Mouse (Mus musculus) G1E (cell line): ENCODE measurements at regions not wholly inside any gene's neighbourhood (a gene's known extent, or its start where the extent isn't known, plus 50 kb on each side); places are given as distances from the start of the nearest gene placed in this dataset.

Experiments used
- ATAC-seq: 2 replicates; pipeline ENCODE4 v1.8.0; 2016; ENCODE audit warnings: mild to moderate bottlenecking; ENCODE audit not compliant: insufficient number of reproducible peaks, poor library complexity, low FRiP score, severe bottlenecking; ENCODE audit errors: extremely low read depth
- DNase-seq: peaks from one replicate; pipeline ENCODE4 v3.0.0; 2012; ENCODE audit warnings: low spot score
- H3K27me3 ChIP-seq: 2 replicates; pipeline ENCODE4 v1.6.1; 2012; ENCODE audit warnings: mild to moderate bottlenecking, low read length, inconsistent platforms; ENCODE audit not compliant: insufficient read depth
- H3K36me3 ChIP-seq: replicated peaks from 2 replicates; pipeline ENCODE3; 2012; ENCODE audit warnings: mild to moderate bottlenecking, inconsistent platforms
- H3K4me1 ChIP-seq: 2 replicates; pipeline ENCODE4 v1.6.1; 2012; ENCODE audit warnings: low read depth, low read length, inconsistent platforms, mixed read lengths; ENCODE audit not compliant: insufficient read depth
- H3K4me3 ChIP-seq: 2 replicates; pipeline ENCODE4 v1.5.1; 2012; ENCODE audit warnings: low read depth, mild to moderate bottlenecking, inconsistent platforms, low read length, moderate library complexity, mixed read lengths
- H3K9me3 ChIP-seq: replicated peaks from 2 replicates; pipeline ENCODE4 v1.6.1; 2012; ENCODE audit warnings: inconsistent platforms
- CTCF ChIP-seq: IDR thresholded peaks from 2 replicates; pipeline ENCODE4 v1.5.1; 2012; ENCODE audit warnings: low read depth, low read length, inconsistent platforms, mixed read lengths
- GATA1 ChIP-seq: IDR thresholded peaks from 2 replicates; pipeline ENCODE4 v1.6.1; 2012; ENCODE audit warnings: borderline replicate concordance, low read length, inconsistent platforms, mixed read lengths
- GATA2 ChIP-seq: IDR thresholded peaks from 2 replicates; pipeline ENCODE4 v1.6.1; 2012; ENCODE audit warnings: low read depth, low read length, inconsistent platforms, borderline replicate concordance
- POLR2AphosphoS5 ChIP-seq: IDR thresholded peaks from 2 replicates; pipeline ENCODE4 v1.6.1; 2012; ENCODE audit warnings: low read depth, low read length, inconsistent platforms; ENCODE audit not compliant: insufficient replicate concordance
- TAL1 ChIP-seq: conservative IDR thresholded peaks from 2 replicates; pipeline ENCODE4 v1.6.1; 2012; ENCODE audit warnings: low read depth, low read length, inconsistent platforms, mixed read lengths

GRCm38 (mm10) chr6:50980311-50980710, 326.1 kb upstream of the Npvf start:
- Histone ChIP-seq H3K4me1 (no peaks in the 10 kb centered on the region), H3K27me3 (no peaks in the 10 kb centered on the region; the same call in 1 of the 2 replicates), H3K4me3 (no peak overlapping the region), H3K9me3 (no peaks in the 10 kb centered on the region), H3K36me3 (no peaks in the 10 kb centered on the region)
- no peak for DNase-seq
- no peak for ATAC-seq
- TF ChIP-seq TAL1 = no peak
- TF ChIP-seq GATA2 = no peak
- TF ChIP-seq POLR2AphosphoS5 = no peak
- TF ChIP-seq CTCF = no peak
- TF ChIP-seq GATA1 = no peak

GRCm38 (mm10) chr6:50981702-50982309, 327.6 kb upstream of the Npvf start:
- no peaks in the 10 kb centered on the region for H3K36me3 ChIP-seq
- no peaks in the 10 kb centered on the region for H3K4me1 ChIP-seq
- DNase-seq (no peak), ATAC-seq (no peak)
- TF ChIP-seq TAL1 = no peak
- TF ChIP-seq GATA1 = no peak
- no peak for TF ChIP-seq CTCF
- TF ChIP-seq POLR2AphosphoS5 = no peak
- TF ChIP-seq GATA2 = no peak
- no peaks in the 10 kb centered on the region for H3K9me3 ChIP-seq
- H3K27me3 ChIP-seq = no peaks in the 10 kb centered on the region; the same call in 1 of the 2 replicates
- H3K4me3 ChIP-seq = no peak overlapping the region

- no peaks in the 10 kb centered on the region for H3K9me3 ChIP-seq
- ATAC-seq = no peak
- H3K4me1 ChIP-seq = no peaks in the 10 kb centered on the region
- TF ChIP-seq CTCF = no peak
- no peak for TF ChIP-seq TAL1
- no peak for TF ChIP-seq GATA2
- TF ChIP-seq GATA1 = no peak
- TF ChIP-seq POLR2AphosphoS5 = no peak
- H3K27me3 ChIP-seq = no peaks in the 10 kb centered on the region
- no peak overlapping the region for H3K4me3 ChIP-seq
- no peak for DNase-seq
- no peaks in the 10 kb centered on the region for H3K36me3 ChIP-seq
Measured at GRCm38 (mm10) chr6:50982856-50983255, 328.6 kb upstream of the Npvf start.

- Histone ChIP-seq H3K9me3 (no peaks in the 10 kb centered on the region), H3K4me3 (no peak overlapping the region), H3K4me1 (no peaks in the 10 kb centered on the region), H3K27me3 (no peaks in the 10 kb centered on the region), H3K36me3 (no peaks in the 10 kb centered on the region)
- TF ChIP-seq POLR2AphosphoS5 (no peak), CTCF (no peak), TAL1 (no peak), GATA1 (no peak), GATA2 (no peak)
- no peak for DNase-seq
- no peak for ATAC-seq
Measured at GRCm38 (mm10) chr6:50983511-50984099, 329.4 kb upstream of the Npvf start.

- no peak for ATAC-seq
- no peak for TF ChIP-seq POLR2AphosphoS5
Measured at GRCm38 (mm10) chr6:50984157-50984905, 330.1 kb upstream of the Npvf start.

GRCm38 (mm10) chr6:50986270-50986924, 332.2 kb upstream of the Npvf start:
- ATAC-seq = no peak
- Histone ChIP-seq H3K27me3 (0 out of 2 replicates have a peak, but pooled peaks cover 2% of the 10 kb centered on the region), H3K36me3 (no peaks in the 10 kb centered on the region), H3K9me3 (no peaks in the 10 kb centered on the region), H3K4me1 (no peaks in the 10 kb centered on the region), H3K4me3 (no peak overlapping the region)
- DNase-seq = no peak
- TF ChIP-seq GATA1 (no peak), POLR2AphosphoS5 (no peak), GATA2 (no peak), TAL1 (no peak), CTCF (no peak)

More at GRCm38 (mm10) chr6:50984157-50984905, 330.1 kb upstream of the Npvf start:
- no peak overlapping the region for H3K4me3 ChIP-seq
- H3K27me3 ChIP-seq = no peaks in the 10 kb centered on the region
- H3K9me3 ChIP-seq = no peaks in the 10 kb centered on the region
- H3K36me3 ChIP-seq = no peaks in the 10 kb centered on the region
- DNase-seq = no peak
- no peaks in the 10 kb centered on the region for H3K4me1 ChIP-seq
